Mouse (Mus musculus): Measurements from ENCODE around the gene Gsn.

GRCm38 (mm10) chr2:35329061-35329460 lies 72.9 kb downstream of the Gsn start:
- TF ChIP-seq TAL1 (IDR thresholded peaks at IDR 0.05; ENCODE audit: low read length) (no peak), GATA1 (IDR thresholded peaks at IDR 0.05; ENCODE audit: low read length) (no peak)

All from erythroblast, embryonic 14.5 days (primary cell).